Mouse (Mus musculus): ENCODE measurements at regions not wholly inside any gene's neighbourhood (a gene's known extent, or its start where the extent isn't known, plus 50 kb on each side); places are given as distances from the start of the nearest gene placed in this dataset.

GRCm38 (mm10) chr13:59387627-59388325, 197.3 kb downstream of the Agtpbp1 start:
- TF ChIP-seq CTCF (IDR thresholded peaks at IDR 0.05; ENCODE audit: low read depth, low read length), result no peak
- TF ChIP-seq POLR2A (IDR thresholded peaks at IDR 0.05; ENCODE audit: borderline replicate concordance, low read depth, low read length), result no peak

Data from bone marrow macrophage, adult 2 months (primary cell).